ENCODE assay signal across 8 mouse cellular contexts in genomic region chr11:120948328-120948727, GRCm38 (mm10). TPM values are rescaled to one million over a fixed set of nuclear protein-coding genes. Genes with fewer than 3 reads are reported as not detected.
A peak's percentile ranks its signal among the peaks of the same experiment; 100 is the strongest.
DNase-seq lines count a peak whose midpoint lies in the region; ATAC-seq and TF ChIP-seq lines count a peak whose summit lies in the region.

Gene Slc16a3, plus strand, starts transcription at chr11:120948480.

- no peaks in the 10 kb centered on the region for H3K36me3 ChIP-seq in kidney, embryonic 16.5 days (ENCODE audit: insufficient read depth, low read length)
- no peaks in the 10 kb centered on the region for H3K36me3 ChIP-seq in hindbrain, embryonic 12.5 days

- peaks cover 4% of the 10 kb centered on the region; the same call in 1 of the 2 replicates for H3K27me3 ChIP-seq in kidney, embryonic 16.5 days (ENCODE audit: insufficient read depth, low read length)
- peaks cover 29% of the 10 kb centered on the region for H3K27me3 ChIP-seq in hindbrain, embryonic 12.5 days

- peaks cover 33% of the 10 kb centered on the region for H3K4me1 ChIP-seq in kidney, embryonic 16.5 days (ENCODE audit: insufficient read depth, low read length)
- H3K4me1 ChIP-seq in cortical plate, adult 2 months (ENCODE audit: control insufficient read depth, insufficient read depth, low read length) = no peaks in the 10 kb centered on the region
- H3K4me1 ChIP-seq in hindbrain, embryonic 12.5 days = peaks cover 36% of the 10 kb centered on the region

- no peak for TF ChIP-seq POLR2A in cortical plate, adult 2 months (IDR thresholded peaks at IDR 0.05; ENCODE audit: extremely low read depth, insufficient read depth, low read length)

- no peak; the same call in 1 of the 2 replicates for ATAC-seq in kidney, embryonic 16.5 days (ENCODE audit: low FRiP score, low TSS enrichment)
- no peak for ATAC-seq in hindbrain, embryonic 12.5 days (ENCODE audit: low FRiP score)

- H3K9me3 ChIP-seq in kidney, embryonic 16.5 days (ENCODE audit: low read length) = no peaks in the 10 kb centered on the region
- no peaks in the 10 kb centered on the region for H3K9me3 ChIP-seq in hindbrain, embryonic 12.5 days (replicated peaks)

- no peak for TF ChIP-seq CTCF in cortical plate, adult 2 months (IDR thresholded peaks at IDR 0.05; ENCODE audit: extremely low read depth, insufficient read depth, low read length)

- intact Hi-C loops in left cerebral cortex, postnatal 25 days (cut with DNase I) = no loop called here

- WGBS in kidney, embryonic 16.5 days = 23% methylated on average over 12 of the region's 12 CpGs
- WGBS in hindbrain, embryonic 12.5 days = 33% methylated on average over 12 of the region's 12 CpGs

- H3K4me2 ChIP-seq in kidney, embryonic 16.5 days (replicated peaks; ENCODE audit: low read depth, low read length) = peak within 1 kb of the TSS; percentile 74
- H3K4me2 ChIP-seq in hindbrain, embryonic 12.5 days (replicated peaks) = peak within 1 kb of the TSS; percentile 63

- no peak within 1 kb of the TSS for H3K27ac ChIP-seq in kidney, embryonic 16.5 days (ENCODE audit: low read length)
- H3K27ac ChIP-seq in cortical plate, adult 2 months (ENCODE audit: insufficient read depth, low read length) = no peak within 1 kb of the TSS
- H3K27ac ChIP-seq in hindbrain, embryonic 12.5 days = no peak within 1 kb of the TSS

- no peak for DNase-seq in kidney, adult 8-10 months
- DNase-seq in lung, postnatal 36 days = peak; percentile 36
- no peak for DNase-seq in frontal cortex, postnatal 10 days (ENCODE audit: low spot score in 2 of 2)
- DNase-seq in left cerebral cortex, postnatal 25 days (ENCODE audit: low spot score in 2 of 2) = no peak
- no peak for DNase-seq in testis, postnatal 14 days (ENCODE audit: low spot score)

- H3K9ac ChIP-seq in kidney, embryonic 16.5 days (replicated peaks; ENCODE audit: low read length) = peak within 1 kb of the TSS; percentile 66
- peak within 1 kb of the TSS; percentile 53 for H3K9ac ChIP-seq in hindbrain, embryonic 12.5 days

- peak within 1 kb of the TSS; percentile 50 for H3K4me3 ChIP-seq in kidney, embryonic 16.5 days (ENCODE audit: low read length)
- H3K4me3 ChIP-seq in cortical plate, adult 2 months (ENCODE audit: insufficient read depth, low read length) = peak within 1 kb of the TSS; percentile 15
- H3K4me3 ChIP-seq in hindbrain, embryonic 12.5 days = peak within 1 kb of the TSS; percentile 41

RNA-seq across cellular contexts. Expression of gene Slc16a3, which starts in this region (rescaled TPM):
- polyA plus RNA-seq in kidney, embryonic 16.5 days (2015; fragmentation: Nextera tagmentation; extraction: Ambion mirVana) = 63.5 and 66.4 TPM in 2 replicates
- 6.1 and 7.1 TPM in 2 replicates for polyA plus RNA-seq in cortical plate, adult 2 months (2012; rRNA removed)
- polyA plus RNA-seq in hindbrain, embryonic 12.5 days (2016; fragmentation: Nextera tagmentation; extraction: Ambion mirVana) = 43.9 and 45.9 TPM in 2 replicates
- 1 to 10 TPM; 4.4 to 4.6 TPM for total RNA-seq in left cerebral cortex, postnatal 25 days (2021)
